Mouse (Mus musculus) right cerebral cortex, postnatal 4 days (tissue): Measurements from ENCODE around the gene Ninl.
"Not testable (repeated sequence)": the region's sequence is repeated elsewhere in the genome, so short reads cannot be mapped to it uniquely, and the experiment has no call there.

Experiments used
- DNase-seq: peaks from one replicate; pipeline ENCODE4 v3.0.0-alpha.2; 2022

Ninl gene

DNA sequence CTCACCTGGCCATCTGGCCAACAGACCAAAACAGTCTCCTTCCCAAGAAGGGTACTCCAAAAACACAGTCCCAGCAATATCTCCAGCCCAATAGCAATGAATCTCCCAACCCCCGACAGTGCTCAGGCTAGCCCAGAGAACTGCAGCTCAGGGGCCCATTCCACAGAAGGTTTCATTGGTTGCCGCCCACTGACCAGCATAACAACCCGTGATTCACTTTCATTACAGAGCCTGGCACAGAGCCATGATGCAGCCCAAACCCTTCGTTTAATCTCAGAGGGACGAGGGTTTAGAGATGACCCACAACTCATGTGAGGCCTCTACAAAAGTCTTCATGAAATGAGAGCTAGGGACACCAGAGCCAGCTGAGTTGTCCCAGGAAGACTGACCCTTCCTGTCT lies 90.4 kb downstream of the Ninl start:
- no peak for DNase-seq

DNA sequence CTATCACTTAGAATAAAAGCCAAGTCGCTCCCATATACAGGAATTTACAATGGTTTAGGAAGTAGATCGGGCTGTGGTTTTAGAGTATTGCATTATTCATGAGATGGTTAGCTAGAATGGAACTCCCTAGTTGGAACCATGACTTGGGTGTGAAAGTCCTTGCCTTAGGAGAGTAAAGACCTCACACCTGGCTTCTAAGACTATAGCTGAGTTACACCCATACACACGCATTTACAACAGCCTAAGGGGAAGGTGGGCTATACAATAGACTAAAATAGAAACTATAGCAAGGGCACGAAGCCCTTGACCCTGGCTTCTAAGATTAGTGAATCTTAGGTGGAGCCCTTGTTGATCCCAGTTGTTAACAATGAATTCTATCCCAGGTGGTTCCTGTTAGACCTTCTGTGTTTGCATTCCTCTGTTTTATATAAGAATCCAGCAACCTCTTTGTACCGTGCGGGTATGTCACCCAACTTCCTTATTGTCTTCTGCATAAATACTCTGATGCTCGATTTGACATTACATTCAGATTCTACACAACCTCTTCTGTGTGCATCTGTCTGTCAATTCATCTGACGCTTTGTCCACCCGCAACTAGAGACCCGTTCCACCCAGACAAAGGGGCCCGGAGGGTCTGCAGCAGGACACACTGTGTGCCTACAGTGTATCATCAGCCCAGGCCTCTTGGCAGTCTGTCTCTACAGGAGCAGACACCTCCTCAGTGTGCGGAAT lies 91.1 kb downstream of the Ninl start:
- DNase-seq, result not testable (repeated sequence)

DNA sequence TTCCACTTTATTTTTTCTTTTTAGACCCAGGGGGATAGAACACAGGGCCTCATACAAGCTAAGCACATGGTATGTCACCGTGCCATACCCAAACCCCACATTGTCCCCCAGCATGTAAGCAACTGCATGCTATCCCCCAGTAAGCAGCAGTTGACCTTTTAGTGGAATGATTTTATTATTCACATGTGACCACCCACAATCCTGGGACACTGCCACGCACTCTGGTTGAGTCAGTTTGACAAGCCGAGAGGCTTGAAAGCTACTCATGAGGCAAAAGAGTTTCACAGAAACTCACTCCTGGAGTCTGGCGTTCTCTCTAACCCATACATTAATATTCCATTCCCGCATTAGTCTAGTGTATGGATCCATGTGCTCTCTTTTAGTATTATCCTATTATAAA lies 91.8 kb downstream of the Ninl start:
- DNase-seq, result not testable (repeated sequence)

DNA sequence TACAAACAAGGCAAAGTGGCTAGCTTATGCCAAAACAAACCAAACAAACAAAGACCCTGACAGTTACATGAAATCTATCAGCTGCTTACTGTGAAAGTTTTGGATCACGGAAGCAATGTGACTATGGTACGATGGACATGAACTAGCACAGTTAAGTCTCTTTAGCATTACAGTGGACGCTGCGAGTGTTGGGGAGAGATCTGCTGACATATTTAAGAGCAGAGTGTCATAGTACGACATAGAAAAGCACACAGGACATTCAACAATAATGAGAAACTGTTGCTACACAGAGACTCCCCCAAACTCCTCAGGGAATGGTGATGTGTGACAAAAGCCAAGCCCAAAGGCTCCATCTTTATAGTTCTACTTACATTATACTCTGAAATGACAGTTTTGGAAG lies 95.2 kb downstream of the Ninl start:
- no peak for DNase-seq

DNA sequence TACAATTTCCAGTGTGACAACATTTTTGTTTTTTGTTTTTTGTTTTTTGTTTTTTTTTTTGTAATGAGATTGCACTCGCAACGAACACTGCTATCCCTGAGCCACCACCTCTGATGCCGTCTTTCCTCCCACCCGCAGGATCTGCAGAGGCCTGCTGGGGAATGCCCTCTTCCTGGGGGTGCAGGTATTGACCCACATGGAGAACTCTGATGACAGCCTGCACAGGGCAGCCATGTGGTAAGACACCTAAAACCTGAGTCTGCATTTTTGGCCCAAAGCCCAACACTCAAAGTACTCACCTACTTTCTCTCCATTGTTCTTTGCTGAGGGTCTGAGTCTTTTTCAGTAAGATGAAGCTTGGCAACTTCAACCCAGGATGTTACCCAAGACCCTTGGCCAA lies 104.5 kb downstream of the Ninl start:
- DNase-seq, result no peak

DNA sequence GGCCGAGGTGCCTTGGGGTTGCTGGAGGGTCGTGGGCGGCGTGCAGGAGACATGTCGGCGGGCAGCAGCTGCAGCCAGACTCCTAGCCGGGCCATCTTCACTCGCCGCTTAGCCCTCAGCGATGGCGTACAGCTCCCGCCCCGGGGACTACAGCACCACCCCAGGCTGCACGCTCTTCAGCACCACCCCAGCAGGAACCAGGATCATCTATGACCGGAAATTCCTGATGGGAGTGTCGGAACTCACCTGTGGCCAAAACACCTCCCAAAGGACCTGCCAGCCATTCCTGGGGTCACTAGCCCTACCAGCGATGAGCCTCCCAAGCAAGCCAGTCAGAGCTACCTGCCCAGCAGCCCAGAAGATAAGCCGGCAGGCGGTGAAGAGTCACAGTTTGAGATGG lies 105.7 kb downstream of the Ninl start:
- no peak for DNase-seq

DNA sequence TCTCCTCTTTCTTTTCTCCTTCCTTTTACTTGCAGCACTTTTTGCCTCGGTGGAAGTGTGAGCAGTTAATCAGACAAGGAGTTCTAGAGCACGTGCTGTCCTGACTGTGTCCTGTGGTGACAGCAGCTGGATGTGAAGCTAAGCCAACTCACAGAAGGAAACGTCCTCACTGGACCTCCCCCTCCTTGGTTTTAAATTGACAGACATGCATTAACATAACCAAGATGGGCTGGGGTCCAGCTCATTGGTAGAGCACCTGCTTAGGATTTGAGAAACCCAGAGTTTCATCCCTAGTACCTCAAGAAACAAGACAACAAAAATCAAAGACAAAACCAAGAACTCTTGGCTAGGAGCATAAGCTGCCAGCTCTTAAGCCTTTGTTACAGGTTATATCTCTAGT lies 108.4 kb downstream of the Ninl start:
- DNase-seq, result no peak

DNA sequence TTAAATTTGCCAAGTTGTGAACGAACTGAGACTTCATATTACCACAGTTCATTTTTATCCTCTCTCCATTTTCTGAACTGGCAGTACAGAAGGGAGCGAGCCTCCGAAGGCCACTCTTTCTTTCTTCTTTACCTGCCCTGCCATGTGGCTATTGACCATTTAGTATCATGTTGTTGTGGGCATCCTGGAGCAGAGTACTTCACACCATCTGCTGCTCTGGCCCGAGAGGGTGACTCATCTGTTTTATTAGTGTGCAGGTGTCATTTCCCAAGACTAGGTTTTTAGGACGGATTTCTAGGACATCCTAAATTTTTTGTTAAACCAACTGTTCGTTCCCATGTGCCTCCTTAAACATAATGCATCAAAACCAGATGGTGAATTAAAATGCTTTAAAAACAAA lies 110.0 kb downstream of the Ninl start:
- DNase-seq, result no peak

DNA sequence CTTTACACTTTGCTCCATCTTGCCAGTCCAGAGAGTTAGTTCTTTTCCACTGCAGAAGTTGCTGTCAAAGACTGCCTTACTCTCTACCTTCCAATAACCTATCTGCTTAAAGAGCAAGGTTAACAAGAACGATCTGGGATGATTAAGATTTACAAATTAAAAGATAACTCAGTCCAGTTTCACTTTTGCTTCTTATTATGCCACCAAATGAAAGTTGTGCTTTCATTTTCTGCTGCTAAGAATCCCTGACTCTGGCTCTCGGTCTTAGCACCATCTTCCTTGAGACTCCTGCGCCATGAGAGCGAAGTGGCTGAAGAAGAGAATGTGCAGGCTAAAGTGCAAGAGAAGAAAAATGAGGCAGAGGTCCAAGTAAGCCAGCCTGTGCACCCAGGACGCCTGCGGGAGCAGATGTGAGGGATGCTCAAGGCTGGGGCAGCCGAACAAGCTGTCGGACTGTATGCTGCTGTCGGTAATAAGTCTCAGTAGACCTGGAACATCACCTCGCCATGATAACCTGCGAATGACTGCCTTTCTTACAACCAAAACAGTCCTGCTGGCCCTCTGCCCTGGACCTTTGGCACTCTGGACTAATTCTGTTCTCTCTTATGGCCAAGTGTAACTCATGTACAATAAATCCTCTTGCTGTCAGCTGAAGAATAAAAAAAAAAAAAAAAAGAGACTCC lies 112.0 kb downstream of the Ninl start:
- DNase-seq, result no peak

DNA sequence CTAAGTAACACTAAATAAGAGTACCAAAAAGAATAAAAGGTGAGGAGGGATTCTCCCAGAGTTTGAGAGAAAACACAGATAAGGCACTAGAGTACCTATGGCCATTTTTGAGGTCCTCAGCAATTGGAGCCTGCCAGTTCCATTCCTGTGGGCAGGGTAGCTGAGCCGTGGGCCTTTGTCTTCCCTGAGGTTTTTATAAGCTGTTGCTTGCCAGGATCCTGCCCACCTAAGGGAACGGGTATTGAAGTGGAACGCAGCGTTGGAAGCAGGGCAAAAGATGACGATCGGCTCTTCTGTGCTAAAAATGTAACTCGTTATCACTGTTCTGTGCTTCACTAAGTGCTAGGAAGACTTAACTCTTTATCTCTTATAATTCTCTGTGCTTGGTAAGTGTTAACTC lies 115.7 kb downstream of the Ninl start:
- no peak for DNase-seq

DNA sequence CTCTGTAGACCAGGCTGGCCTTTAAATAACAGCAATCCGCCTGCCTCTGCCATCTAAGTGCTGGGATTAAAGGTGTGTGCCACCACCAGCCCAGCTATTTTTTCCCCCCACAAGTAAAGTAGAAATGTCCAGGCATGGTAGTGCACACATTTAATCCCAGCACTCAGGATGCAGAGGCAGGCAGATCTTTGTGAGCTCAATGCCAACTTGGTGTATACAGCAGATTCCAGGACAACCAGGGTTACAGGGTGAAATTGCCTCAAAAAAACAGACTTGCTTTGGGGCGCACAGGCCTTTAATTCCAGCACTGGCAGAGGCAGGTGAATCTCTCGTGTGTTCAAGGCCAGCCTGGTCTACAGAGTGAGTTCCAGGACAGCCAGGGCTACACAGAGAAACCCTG lies 116.2 kb downstream of the Ninl start:
- no peak for DNase-seq

DNA sequence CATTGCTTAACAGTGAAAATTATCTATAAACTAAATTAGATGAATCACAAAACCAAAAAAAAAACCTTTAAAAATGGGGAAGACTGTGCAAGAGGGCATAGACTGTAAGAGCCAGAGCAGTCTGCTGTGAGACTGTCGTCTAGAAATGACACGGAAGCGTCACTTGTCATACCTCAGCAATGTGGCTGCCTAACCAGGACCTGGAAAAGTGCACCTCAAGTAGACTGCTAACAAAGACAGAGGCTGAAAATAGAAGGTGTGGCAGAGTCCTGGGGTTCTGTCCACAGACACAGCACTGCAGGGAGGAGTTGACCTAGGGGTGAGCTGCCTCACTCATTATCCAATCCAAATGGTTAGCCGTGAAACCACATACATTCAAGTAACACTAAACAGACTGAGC lies 117.0 kb downstream of the Ninl start:
- no peak for DNase-seq

DNA sequence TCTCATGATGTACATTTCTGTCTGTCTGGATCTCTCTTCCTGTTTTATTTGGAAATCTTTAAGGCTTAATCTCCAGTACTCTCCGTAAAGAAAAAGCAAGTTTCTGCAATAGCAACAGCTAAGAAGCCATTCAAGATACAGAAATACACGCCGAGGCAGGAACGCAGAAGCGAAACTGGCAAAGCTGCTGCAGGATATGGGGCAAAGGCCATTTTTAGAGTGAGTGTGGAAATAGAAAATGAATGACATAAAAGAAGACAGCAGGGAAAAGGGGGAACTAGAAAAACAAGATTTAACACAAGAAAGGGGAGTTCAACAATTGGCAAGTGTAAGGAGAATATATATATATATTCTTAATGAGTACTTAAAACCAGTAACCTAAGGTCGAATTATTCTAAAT lies 117.5 kb downstream of the Ninl start:
- no peak for DNase-seq

DNA sequence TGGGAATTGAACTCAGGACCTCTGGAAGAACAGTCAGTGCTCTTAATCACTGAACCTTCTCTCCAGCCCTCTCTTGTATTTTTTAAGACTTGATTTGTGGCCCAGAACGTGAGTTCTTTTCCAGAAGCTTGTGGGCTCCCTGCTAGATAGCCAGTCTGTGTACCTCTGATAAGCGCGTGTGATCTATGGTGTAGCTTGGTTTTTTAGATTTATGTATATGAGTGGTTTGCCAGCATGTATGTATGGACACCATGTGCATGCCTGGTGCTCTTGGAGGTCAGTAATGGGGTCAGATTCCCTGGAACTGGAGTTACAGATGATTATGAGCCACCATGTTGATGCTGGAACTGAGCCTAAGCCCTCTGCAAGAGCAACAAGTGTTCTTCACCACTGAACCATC lies 118.6 kb downstream of the Ninl start:
- no peak for DNase-seq

DNA sequence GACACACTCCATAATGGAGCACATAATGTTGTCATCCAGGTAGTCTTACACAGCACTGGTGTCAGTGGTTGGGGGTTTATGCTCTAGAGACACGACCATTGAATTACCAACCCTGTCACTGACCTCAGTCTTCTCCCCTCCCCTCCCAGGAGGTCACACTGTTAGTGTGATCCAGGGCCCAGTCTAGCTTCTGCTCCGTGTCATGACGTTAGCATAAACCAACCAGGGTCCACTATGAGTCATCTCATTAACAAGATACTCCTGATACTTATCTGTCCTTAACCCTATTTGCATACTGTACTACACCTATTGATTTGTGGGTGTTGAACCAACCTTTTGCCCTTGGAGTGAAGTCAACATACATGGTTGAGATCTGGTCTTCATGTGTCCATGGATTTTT lies 120.5 kb downstream of the Ninl start:
- DNase-seq, result no peak

DNA sequence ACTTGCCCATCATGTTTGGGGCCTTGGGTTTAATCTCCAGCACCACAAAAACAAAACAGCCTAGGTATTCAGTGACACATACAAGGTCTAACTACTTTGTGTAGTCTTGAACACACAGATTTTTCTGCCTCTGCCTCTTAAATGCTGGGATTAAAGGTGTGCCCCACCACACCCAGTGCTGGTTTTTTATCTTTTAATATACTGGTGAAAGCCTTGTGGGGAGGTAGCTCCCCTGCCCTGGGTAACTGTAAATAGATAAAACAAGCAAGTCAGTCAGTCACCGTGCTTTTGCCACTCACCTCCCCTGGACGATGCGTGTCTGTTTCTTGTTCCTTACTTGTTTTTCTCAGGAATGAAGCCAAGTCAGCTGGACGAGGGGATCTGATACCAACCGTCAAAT lies 123.4 kb downstream of the Ninl start:
- DNase-seq, result no peak

DNA sequence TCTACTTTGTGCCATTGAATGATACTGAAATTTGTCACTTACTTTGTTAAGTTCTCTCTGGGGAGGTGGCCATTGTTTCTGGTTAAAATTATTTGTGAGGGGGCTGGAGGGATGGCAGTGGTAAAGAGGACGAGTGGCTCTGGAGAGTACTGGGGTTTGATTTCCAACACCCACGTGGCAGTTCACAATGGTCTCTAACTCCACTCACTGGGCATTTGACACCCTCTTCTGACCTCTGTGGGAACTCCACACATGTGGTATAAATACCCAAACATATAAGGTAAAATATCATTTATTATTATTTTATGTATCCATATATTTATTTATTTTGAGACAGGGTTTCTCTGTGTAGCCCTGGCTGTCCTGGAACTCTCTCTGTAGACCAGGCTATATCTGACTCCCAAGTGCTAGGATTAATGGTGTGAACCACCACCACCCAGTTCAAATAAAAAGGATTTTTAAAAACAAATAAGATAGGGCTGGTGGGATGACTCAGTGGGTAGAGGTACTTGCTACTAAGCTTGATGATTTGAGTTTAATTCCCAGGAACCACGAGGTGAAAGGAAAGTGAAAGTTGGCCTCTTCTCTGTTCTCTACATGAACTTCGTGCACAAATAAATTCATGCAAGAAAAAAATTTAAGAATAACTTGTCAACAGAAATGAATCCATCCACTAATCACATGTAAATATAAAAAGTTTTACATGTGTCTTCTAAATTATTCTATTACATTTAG lies 124.2 kb downstream of the Ninl start:
- no peak for DNase-seq

DNA sequence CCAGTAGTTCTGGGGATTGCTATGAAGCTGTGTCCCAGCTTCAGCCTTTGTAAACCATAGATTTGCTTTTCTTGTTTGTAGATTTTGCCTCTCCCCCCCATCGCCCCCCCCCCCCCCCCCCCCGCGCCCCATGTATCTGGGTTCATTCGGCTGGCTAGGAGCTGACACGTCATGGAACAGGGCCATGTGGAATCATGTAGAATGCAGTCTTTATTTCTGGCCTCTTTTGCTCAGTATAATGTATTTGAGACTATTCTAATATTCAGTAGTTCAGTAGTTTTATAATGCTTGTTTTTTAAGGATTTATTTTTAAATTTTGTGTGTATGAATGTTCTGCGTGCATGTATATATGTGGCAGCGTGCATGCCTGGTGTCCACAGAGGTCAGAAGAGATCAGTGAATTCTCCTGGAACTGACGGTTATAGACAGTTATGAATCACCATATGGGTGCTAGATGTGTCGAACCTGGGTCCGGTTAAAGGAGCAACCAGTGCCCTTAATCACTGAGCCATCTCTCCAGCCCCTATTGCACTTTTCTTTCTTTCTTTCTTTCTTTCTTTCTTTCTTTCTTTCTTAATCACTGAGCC lies 128.8 kb downstream of the Ninl start:
- no peak for DNase-seq

DNA sequence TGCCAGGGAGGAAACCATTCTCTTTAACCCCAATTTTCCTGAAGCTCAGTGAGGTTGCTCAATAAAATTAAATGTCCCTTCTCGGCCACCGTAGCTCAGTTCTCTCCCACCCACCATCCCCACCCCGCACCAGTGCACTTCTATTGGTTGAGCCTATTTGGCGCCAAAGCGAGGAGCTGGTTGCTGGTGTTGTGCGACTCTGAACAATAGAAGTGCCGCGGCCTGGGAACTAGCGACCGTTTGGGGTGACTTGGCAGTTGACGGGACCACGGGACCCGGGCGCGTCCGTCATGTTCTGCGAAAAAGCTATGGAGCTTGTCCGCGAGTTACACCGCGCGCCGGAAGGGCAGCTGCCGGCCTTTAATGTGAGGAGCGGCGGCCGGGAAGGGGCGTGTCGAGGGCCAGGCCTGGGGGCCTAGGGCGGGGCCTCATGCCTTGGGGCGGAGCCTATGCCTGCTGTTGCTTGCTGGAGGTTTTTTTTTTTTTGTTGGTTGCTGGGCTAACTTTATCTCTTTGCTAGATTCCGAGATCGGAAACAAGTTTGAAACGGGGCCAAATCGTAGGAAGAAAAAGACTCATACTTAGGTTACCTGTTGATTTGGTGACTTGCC lies 129.6 kb downstream of the Ninl start:
- DNase-seq, result peak; percentile 83

DNA sequence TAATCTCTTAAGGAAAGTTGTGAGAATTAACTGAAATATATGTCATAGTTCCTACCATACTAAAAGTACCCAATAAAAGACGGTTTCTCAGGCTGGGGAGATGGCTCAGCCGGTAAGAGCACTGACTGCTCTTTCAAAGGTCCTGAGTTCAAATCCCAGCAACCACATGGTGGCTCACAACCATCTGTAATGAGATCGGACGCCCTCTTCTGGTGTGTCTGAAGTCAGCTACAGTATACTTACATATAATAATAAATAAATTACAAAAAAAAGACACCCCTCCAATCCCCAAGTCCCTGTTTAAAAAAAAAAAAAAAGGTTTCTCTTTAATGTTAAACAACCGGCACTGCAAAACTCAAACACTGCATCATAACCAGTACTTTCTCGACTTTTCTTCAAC lies 130.3 kb downstream of the Ninl start:
- not testable (repeated sequence) for DNase-seq

DNA sequence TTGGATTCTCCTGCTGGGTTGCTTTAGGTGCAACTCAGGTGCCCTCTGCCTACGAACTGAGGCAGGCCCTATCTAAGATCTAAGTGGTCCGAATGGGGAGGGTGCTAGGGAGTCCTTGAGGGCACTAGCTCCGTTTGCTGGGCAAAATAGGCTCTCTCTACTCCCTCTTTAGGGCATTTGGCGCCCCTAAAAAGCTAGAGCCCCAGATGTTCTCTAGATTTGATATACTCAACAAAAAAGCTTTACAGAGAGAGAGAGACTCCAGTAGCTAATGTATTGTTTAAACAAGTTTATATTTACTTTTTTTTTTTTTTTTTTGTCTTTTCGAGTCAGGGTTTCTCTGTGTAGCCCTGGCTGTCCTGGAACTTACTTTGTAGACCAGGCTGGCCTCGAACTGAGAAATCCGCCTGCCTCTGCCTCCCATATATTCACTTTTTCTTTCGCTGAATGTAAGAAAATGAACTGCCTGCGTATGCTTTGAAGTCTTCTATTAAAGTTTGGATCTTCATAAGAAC lies 134.2 kb downstream of the Ninl start, which contains the start of gene Gins1:
Gene Gins1 (plus strand): TSS at position 465 of the 515 bp plus-strand sequence.
- no peak for DNase-seq

DNA sequence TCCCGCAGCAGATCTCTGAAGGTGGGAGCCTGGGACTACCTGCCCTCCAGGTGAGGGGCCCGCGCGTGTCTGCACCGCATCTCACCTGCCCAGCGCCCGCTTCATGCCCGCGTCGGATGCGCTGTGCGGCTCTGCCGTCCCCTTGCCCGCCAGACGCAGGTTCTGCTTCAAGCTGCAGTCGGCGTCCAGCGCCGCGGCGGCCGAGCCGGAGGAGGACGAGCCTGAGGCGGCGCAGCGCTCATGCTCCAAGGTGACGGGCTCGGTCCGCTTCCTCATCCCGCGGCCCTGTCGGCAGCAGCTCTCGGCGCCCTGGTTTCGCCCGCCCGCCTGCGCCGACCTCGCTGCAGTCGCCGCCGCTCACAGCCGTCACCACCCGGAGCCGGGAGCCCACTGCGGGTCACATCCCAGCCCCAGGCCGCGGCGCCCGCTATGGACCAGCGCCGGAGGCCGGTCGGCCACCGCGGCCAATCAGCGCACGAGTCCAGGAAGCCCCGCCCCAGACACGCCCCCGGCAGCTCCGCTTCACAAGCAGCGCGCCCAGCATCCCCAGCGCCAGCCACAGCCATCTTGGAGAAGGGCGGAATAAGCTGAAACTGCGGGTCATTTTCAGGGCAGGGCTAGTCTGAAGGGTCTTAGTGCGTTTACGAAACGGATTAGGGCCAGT lies 134.8 kb downstream of the Ninl start, which contains the start of gene Abhd12:
Gene Abhd12 (minus strand): TSS at position 470 of the 664 bp plus-strand sequence.
- peak; percentile 97 for DNase-seq
